Mouse (Mus musculus) induced T-regulatory cell, adult 2 months (primary cell): Measurements from ENCODE around the gene Abcb10.
A peak's percentile ranks its signal among the peaks of the same experiment; 100 is the strongest.
"Not testable (repeated sequence)": the region's sequence is repeated elsewhere in the genome, so short reads cannot be mapped to it uniquely, and the experiment has no call there.

Experiments used
- DNase-seq: peaks from one replicate; pipeline ENCODE4 v3.0.0-alpha.2; 2012; ENCODE audit warnings: low read depth

Gene Abcb10

GRCm38 (mm10) chr8:123980239-123980638 is 2.7 kb downstream of the Abcb10 start:
- no peak for DNase-seq

GRCm38 (mm10) chr8:123978926-123979325 is 4.0 kb downstream of the Abcb10 start:
- no peak for DNase-seq

GRCm38 (mm10) chr8:123978166-123978838 is 4.6 kb downstream of the Abcb10 start:
- DNase-seq: peak; percentile 16

GRCm38 (mm10) chr8:123977499-123977898 is 5.4 kb downstream of the Abcb10 start:
- no peak for DNase-seq

GRCm38 (mm10) chr8:123973495-123973894 is 9.4 kb downstream of the Abcb10 start:
- no peak for DNase-seq

- DNase-seq: peak; percentile 50
These were observed 16.0 kb downstream of the Abcb10 start for GRCm38 (mm10) chr8:123966896-123967295.

- no peak for DNase-seq
These were observed 21.6 kb downstream of the Abcb10 start for GRCm38 (mm10) chr8:123961371-123961770.

- not testable (repeated sequence) for DNase-seq
These were observed 22.4 kb downstream of the Abcb10 start for GRCm38 (mm10) chr8:123960556-123960955.

GRCm38 (mm10) chr8:123960056-123960455 is 22.9 kb downstream of the Abcb10 start:
- no peak for DNase-seq

GRCm38 (mm10) chr8:123959473-123959872 is 23.4 kb downstream of the Abcb10 start:
- DNase-seq: no peak

GRCm38 (mm10) chr8:123958130-123958529 is 24.8 kb downstream of the Abcb10 start:
- DNase-seq: no peak

- DNase-seq: no peak
These were observed 28.7 kb downstream of the Abcb10 start for GRCm38 (mm10) chr8:123954246-123954645.

- DNase-seq: no peak
These were observed 29.2 kb downstream of the Abcb10 start for GRCm38 (mm10) chr8:123953686-123954085.

GRCm38 (mm10) chr8:123950077-123950802 is 32.7 kb downstream of the Abcb10 start:
- peak; percentile 89 for DNase-seq

- DNase-seq: no peak
These were observed 33.3 kb downstream of the Abcb10 start for GRCm38 (mm10) chr8:123949686-123949986.

- peak; percentile 100 for DNase-seq
These were observed 33.8 kb downstream of the Abcb10 start, which contains the start of gene Nup133 for GRCm38 (mm10) chr8:123948942-123949685. Gene Nup133 (minus strand): TSS chr8:123949265.

GRCm38 (mm10) chr8:123929026-123929425 is 53.9 kb downstream of the Abcb10 start:
- no peak for DNase-seq

GRCm38 (mm10) chr8:123925671-123926070 is 57.3 kb downstream of the Abcb10 start:
- no peak for DNase-seq

GRCm38 (mm10) chr8:123924719-123925118 is 58.2 kb downstream of the Abcb10 start:
- peak; percentile 85 for DNase-seq

- DNase-seq: no peak
These were observed 68.3 kb downstream of the Abcb10 start for GRCm38 (mm10) chr8:123914635-123915034.

- DNase-seq: no peak
These were observed 70.7 kb downstream of the Abcb10 start for GRCm38 (mm10) chr8:123912265-123912664.

- DNase-seq: no peak
These were observed 75.3 kb downstream of the Abcb10 start for GRCm38 (mm10) chr8:123907604-123908003.

- DNase-seq: no peak
These were observed 80.3 kb downstream of the Abcb10 start for GRCm38 (mm10) chr8:123902653-123903052.
